Mouse (Mus musculus) ES-Bruce4 (cell line): Measurements from ENCODE around the gene Pogz. TPM values are rescaled to one million over a fixed set of nuclear protein-coding genes. Genes with fewer than 3 reads are reported as not detected.

Experiments
- H3K27ac ChIP-seq: 2 replicates; pipeline ENCODE4 v1.5.1; 2012; ENCODE audit warnings: low read length, inconsistent platforms; ENCODE audit not compliant: insufficient read depth
- H3K27me3 ChIP-seq: 2 replicates; pipeline ENCODE4 v1.6.1; 2012; ENCODE audit warnings: mild to moderate bottlenecking, low read length, inconsistent platforms; ENCODE audit not compliant: control insufficient read depth, poor library complexity, insufficient read depth, severe bottlenecking
- H3K36me3 ChIP-seq: 2 replicates; pipeline ENCODE4 v1.6.1; 2012; ENCODE audit warnings: inconsistent platforms, mild to moderate bottlenecking, low read length, moderate library complexity; ENCODE audit not compliant: control insufficient read depth, poor library complexity, insufficient read depth, severe bottlenecking
- H3K4me1 ChIP-seq: one replicate; pipeline ENCODE4 v1.8.1; 2011; ENCODE audit warnings: low read length; ENCODE audit not compliant: control insufficient read depth, insufficient read depth
- H3K4me3 ChIP-seq: 2 replicates; pipeline ENCODE4 v1.5.1; 2011; ENCODE audit warnings: low read depth, mild to moderate bottlenecking, low read length
- H3K9ac ChIP-seq: 2 replicates; pipeline ENCODE4 v1.6.1; 2012; ENCODE audit warnings: low read depth, mild to moderate bottlenecking, inconsistent platforms; ENCODE audit not compliant: poor library complexity, severe bottlenecking
- H3K9me3 ChIP-seq: replicated peaks from 2 replicates; pipeline ENCODE4 v1.6.1; 2012; ENCODE audit warnings: mild to moderate bottlenecking, low read length, inconsistent platforms; ENCODE audit not compliant: control insufficient read depth, poor library complexity, insufficient read depth, severe bottlenecking
- CTCF ChIP-seq: IDR thresholded peaks from one replicate; pipeline ENCODE4 v1.8.1; 2011; ENCODE audit warnings: low read depth, low read length
- EP300 ChIP-seq: IDR thresholded peaks from 2 replicates; pipeline ENCODE4 v1.6.1; 2011; ENCODE audit warnings: low read depth, low read length; ENCODE audit not compliant: insufficient read depth
- POLR2A ChIP-seq: IDR thresholded peaks from one replicate; pipeline ENCODE4 v1.8.1; 2011; ENCODE audit warnings: low read length; ENCODE audit not compliant: insufficient read depth
- polyA plus RNA-seq: library from polyadenylated mRNA; stranded (reverse); fragments of >200 nt; gene quantifications from 2 replicates; pipeline ENCODE4 v1.2.4, GENCODE M21; 2011; ENCODE audit warnings: low read depth; ENCODE audit not compliant: missing spikeins, insufficient read depth, insufficient read length

The Pogz gene
- polyA plus RNA-seq, 1 experiment = 92.6 TPM

DNA sequence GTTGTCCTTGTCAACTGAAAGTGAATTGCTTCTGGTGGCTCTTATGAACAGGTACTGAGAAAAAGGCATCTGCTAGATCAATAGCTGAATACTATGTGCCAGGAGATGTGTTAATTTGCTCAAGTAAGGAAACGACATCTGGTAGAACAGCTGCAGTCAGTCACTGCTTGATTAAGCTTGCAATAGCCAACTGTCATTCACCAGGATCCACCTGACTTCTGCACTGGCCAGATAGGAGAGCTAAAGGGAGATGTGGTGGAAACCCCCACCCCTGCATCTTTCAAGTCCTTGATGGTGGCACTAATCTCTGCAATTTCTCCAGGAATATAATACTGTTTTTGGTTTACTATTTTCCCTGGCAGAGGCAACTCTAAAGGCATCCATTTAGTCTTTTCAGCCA lies 69.1 kb downstream of the Pogz start:
- Histone ChIP-seq H3K4me1 (no peaks in the 10 kb centered on the region), H3K4me3 (no peak overlapping the region), H3K9me3 (no peaks in the 10 kb centered on the region), H3K36me3 (no peaks in the 10 kb centered on the region), H3K27ac (no peak overlapping the region), H3K9ac (no peak overlapping the region), H3K27me3 (no peaks in the 10 kb centered on the region)
- TF ChIP-seq POLR2A (no peak), EP300 (no peak), CTCF (no peak)

DNA sequence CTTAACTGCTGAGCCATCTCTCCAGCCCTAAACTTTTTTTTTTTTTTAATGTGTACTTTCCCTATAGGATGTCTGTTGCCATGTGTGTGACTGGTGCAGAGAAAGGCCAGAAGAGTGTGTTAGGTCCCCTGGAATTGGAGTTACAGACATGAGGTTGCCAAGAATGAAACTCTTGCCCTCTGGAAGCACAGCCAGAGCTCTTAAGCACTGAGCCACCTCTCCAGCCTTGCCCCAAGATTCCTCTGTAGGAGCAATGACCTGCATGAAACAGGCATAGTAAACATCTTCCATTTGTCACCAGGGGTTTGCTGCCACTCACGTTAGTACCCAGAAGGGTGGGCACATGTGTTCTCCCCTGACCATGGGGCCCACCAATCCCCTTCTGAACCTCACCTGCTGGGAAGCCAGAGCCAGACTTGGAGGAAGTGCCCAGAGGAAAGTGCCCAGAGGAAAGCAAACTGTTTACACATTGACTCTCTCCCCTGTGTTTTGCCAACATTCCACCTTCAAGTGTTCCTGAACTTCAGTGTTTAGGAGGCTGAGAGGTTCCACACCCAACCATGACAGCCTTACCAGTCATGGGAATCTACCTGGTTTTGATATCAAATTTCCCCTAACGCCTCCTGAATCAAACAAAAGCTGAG lies 73.8 kb downstream of the Pogz start:
- Histone ChIP-seq H3K36me3 (no peaks in the 10 kb centered on the region), H3K27me3 (no peaks in the 10 kb centered on the region), H3K4me1 (no peaks in the 10 kb centered on the region), H3K9me3 (no peaks in the 10 kb centered on the region), H3K4me3 (no peak overlapping the region), H3K27ac (no peak overlapping the region), H3K9ac (no peak overlapping the region)
- TF ChIP-seq CTCF (no peak), EP300 (no peak), POLR2A (no peak)

DNA sequence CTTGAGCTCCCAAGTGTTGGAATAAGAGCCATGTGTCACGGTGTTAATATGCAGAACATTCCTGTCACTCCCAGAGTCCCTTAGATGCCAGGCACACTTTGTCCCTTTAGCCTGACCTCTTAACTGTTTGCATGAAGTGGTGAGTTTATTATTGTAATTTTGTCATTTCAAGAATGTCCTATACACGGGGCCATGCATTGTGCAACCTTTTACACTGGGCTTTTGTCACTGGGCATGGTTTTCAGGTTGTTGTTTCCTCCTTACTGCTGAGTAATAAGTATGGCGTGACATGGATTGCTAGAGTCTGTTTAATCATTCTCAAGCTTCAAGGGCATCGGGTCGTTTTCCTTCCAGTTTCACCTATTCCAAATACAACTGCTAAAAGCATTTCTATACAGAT lies 76.4 kb downstream of the Pogz start:
- Histone ChIP-seq H3K9ac (no peak overlapping the region), H3K4me1 (no peaks in the 10 kb centered on the region), H3K27ac (no peak overlapping the region), H3K36me3 (no peaks in the 10 kb centered on the region), H3K4me3 (no peak overlapping the region), H3K27me3 (no peaks in the 10 kb centered on the region), H3K9me3 (no peaks in the 10 kb centered on the region)
- no peak for TF ChIP-seq EP300
- TF ChIP-seq CTCF = no peak
- TF ChIP-seq POLR2A = no peak

DNA sequence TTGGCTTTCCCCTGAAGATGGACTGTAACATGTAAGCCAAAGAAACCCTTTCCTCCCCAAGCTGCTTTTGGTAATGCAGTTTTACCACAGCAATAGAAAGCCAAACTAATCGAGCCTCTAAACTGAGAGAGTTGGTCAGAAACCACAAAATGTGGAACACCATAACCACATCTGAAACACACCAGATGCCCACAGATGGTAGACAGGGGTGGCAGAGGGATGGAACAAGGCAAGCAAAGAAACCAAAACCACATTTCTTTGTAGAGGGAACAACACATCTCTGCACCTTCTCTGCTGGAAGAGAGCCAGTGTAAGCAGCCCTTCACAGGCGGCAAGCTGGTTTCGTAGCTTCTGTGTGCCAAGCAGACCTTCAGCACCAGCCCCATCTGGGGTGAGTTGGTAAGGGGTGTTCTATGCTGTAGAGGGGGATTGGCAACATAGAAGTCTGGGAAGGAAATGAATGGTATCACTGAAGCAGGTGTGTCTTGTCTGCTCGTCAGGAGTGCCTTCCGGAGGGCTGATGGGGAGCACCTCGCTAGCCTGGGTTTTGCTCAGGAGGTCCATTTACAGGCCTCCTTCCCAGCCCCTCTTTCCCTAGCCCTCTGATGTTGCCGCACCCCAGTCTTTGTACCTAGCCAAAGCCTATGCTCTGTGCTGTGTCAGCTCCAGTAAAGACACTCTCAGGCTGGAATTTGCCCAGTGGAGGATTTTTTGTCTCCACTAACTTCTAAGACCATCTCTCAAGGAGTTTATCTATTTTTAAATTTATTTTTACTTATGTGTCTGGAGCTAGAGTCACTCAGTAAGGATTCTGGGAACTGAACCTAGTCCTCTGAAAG lies 78.8 kb downstream of the Pogz start:
- no peak overlapping the region for H3K27ac ChIP-seq
- no peak for TF ChIP-seq EP300
- TF ChIP-seq CTCF = no peak
- TF ChIP-seq POLR2A = no peak
- H3K9ac ChIP-seq = no peak overlapping the region
- H3K9me3 ChIP-seq = no peaks in the 10 kb centered on the region
- no peaks in the 10 kb centered on the region for H3K4me1 ChIP-seq
- H3K4me3 ChIP-seq = no peak overlapping the region
- H3K27me3 ChIP-seq = no peaks in the 10 kb centered on the region
- no peaks in the 10 kb centered on the region for H3K36me3 ChIP-seq

DNA sequence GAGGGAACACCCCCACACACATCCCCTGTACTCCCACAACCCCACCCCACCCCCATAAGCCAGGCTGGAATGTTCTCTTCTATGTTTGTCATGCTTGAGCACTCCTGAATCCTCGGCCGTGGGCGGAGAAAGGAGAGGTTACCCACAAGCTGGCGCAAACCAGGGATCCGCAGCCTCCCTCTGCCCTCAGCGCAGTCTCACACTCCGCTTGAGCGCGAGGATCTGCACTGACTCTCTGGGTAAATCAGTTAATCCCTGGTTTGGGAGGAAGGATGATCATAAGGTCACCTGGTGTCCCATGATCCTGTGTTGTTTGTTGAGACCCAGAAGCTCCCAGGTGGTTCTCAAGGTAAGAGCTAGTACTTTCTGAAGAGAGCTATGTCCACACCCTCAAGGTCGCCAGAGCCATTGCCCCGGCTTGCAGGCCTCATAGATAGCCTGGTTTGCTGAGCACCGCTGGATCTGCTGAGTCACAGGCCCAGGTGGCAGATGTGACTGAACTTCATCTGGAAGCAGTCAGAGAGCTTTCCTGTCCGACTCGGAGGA lies 80.5 kb downstream of the Pogz start:
- TF ChIP-seq POLR2A (no peak), EP300 (no peak), CTCF (no peak)
- Histone ChIP-seq H3K4me1 (no peaks in the 10 kb centered on the region), H3K9ac (peak overlapping the region; percentile 20), H3K27ac (no peak overlapping the region), H3K4me3 (peak overlapping the region; percentile 7; the same call in 1 of the 2 replicates), H3K9me3 (no peaks in the 10 kb centered on the region), H3K27me3 (no peaks in the 10 kb centered on the region), H3K36me3 (no peaks in the 10 kb centered on the region)

DNA sequence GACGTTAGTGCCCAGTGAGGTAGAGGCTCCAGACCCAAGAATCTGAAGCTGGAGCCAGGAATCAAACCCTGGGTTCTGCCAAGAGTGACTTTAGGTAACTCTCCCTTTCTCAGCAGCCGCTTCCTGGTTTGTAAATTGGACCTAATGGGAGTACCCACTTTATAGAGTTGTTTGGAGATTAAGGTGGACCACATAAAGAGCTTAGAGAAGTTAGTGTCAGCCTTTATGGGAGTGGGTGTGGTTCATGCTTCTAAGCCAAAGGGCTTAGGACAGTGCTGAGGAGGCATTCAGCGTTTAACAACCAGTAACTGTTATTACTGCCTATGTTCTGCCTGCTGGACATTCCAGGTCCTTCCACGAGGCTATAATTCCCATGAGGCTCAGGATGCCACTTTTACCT lies 81.5 kb downstream of the Pogz start:
- no peaks in the 10 kb centered on the region for H3K27me3 ChIP-seq
- no peak for TF ChIP-seq EP300
- TF ChIP-seq POLR2A = no peak
- TF ChIP-seq CTCF = no peak
- no peak overlapping the region for H3K27ac ChIP-seq
- no peaks in the 10 kb centered on the region for H3K4me1 ChIP-seq
- H3K9ac ChIP-seq = no peak overlapping the region
- no peak overlapping the region for H3K4me3 ChIP-seq
- no peaks in the 10 kb centered on the region for H3K36me3 ChIP-seq
- no peaks in the 10 kb centered on the region for H3K9me3 ChIP-seq
